8 mouse cellular contexts compared by ENCODE assay signal in genomic region chr6:72244144-72244549, GRCm38 (mm10). TPM values are rescaled to one million over a fixed set of nuclear protein-coding genes. Genes with fewer than 3 reads are reported as not detected.
DNase-seq lines count a peak whose midpoint lies in the region; ATAC-seq and TF ChIP-seq lines count a peak whose summit lies in the region.

No protein-coding gene starts in this region.

- TF ChIP-seq CTCF in midbrain, postnatal 0 days (IDR thresholded peaks at IDR 0.05): no peak

- H3K36me3 ChIP-seq in embryonic facial prominence, embryonic 13.5 days: no peaks in the 10 kb centered on the region
- H3K36me3 ChIP-seq in kidney, embryonic 14.5 days (ENCODE audit: control insufficient read depth, insufficient read depth, low read length): no peaks in the 10 kb centered on the region
- H3K36me3 ChIP-seq in midbrain, postnatal 0 days (ENCODE audit: insufficient read depth, low read length): no peaks in the 10 kb centered on the region

- peak overlapping the region; percentile 94 for H3K27ac ChIP-seq in embryonic facial prominence, embryonic 13.5 days
- H3K27ac ChIP-seq in kidney, embryonic 14.5 days (ENCODE audit: low read depth, low read length): peak overlapping the region; percentile 53
- 0 out of 2 replicates have a peak overlapping the region, but pooled peaks have one; percentile 38 for H3K27ac ChIP-seq in midbrain, postnatal 0 days (ENCODE audit: low read depth, low read length)

- H3K4me3 ChIP-seq in embryonic facial prominence, embryonic 13.5 days: no peak overlapping the region
- H3K4me3 ChIP-seq in kidney, embryonic 14.5 days (ENCODE audit: low read length): no peak overlapping the region
- H3K4me3 ChIP-seq in midbrain, postnatal 0 days (ENCODE audit: low read depth, low read length): no peak overlapping the region

- peak; percentile 61 for ATAC-seq in embryonic facial prominence, embryonic 13.5 days (ENCODE audit: insufficient number of reproducible peaks, insufficient read depth, low FRiP score, low TSS enrichment, low read depth)
- ATAC-seq in kidney, embryonic 14.5 days (ENCODE audit: low FRiP score, low TSS enrichment): 0 out of 2 replicates have a peak, but pooled peaks have one; percentile 11
- ATAC-seq in midbrain, postnatal 0 days (ENCODE audit: low FRiP score): peak; percentile 69
- ATAC-seq in erythroblast, adult 5-6 weeks (replicated peaks; ENCODE audit: low FRiP score, poor library complexity, severe bottlenecking): no peak

- H3K9me3 ChIP-seq in embryonic facial prominence, embryonic 13.5 days: no peaks in the 10 kb centered on the region
- no peaks in the 10 kb centered on the region for H3K9me3 ChIP-seq in kidney, embryonic 14.5 days (ENCODE audit: control insufficient read depth, low read length)
- H3K9me3 ChIP-seq in midbrain, postnatal 0 days (ENCODE audit: low read length): no peaks in the 10 kb centered on the region

- H3K4me1 ChIP-seq in embryonic facial prominence, embryonic 13.5 days: peaks cover 81% of the 10 kb centered on the region
- peaks cover 35% of the 10 kb centered on the region for H3K4me1 ChIP-seq in kidney, embryonic 14.5 days (ENCODE audit: control insufficient read depth, insufficient read depth, low read length)
- H3K4me1 ChIP-seq in midbrain, postnatal 0 days (ENCODE audit: insufficient read depth, low read length): no peaks in the 10 kb centered on the region

- no peak overlapping the region for H3K9ac ChIP-seq in embryonic facial prominence, embryonic 13.5 days
- no peak overlapping the region for H3K9ac ChIP-seq in kidney, embryonic 14.5 days (ENCODE audit: low read depth, low read length)
- no peak overlapping the region for H3K9ac ChIP-seq in midbrain, postnatal 0 days (replicated peaks; ENCODE audit: low read length, poor library complexity, severe bottlenecking)

- peaks cover 25% of the 10 kb centered on the region for H3K27me3 ChIP-seq in embryonic facial prominence, embryonic 13.5 days
- H3K27me3 ChIP-seq in kidney, embryonic 14.5 days (ENCODE audit: control insufficient read depth, insufficient read depth, low read length): peaks cover under 1% of the 10 kb centered on the region; the same call in 1 of the 2 replicates
- H3K27me3 ChIP-seq in midbrain, postnatal 0 days (ENCODE audit: insufficient read depth, low read length): peaks cover 7% of the 10 kb centered on the region; the same call in 1 of the 2 replicates

- intact Hi-C loops in left cerebral cortex, postnatal 36 days (cut with DNase I): no loop called here

- WGBS in embryonic facial prominence, embryonic 13.5 days: 12% methylated on average over 9 of the region's 9 CpGs
- 24% methylated on average over 9 of the region's 9 CpGs for WGBS in kidney, embryonic 14.5 days
- 30% methylated on average over 9 of the region's 9 CpGs for WGBS in midbrain, postnatal 0 days

- DNase-seq in adrenal gland, postnatal 36 days: peak; percentile 85 to 91
- peak; percentile 88 for DNase-seq in heart, adult 8-10 months (ENCODE audit: low spot score)
- DNase-seq in left cerebral cortex, postnatal 36 days (ENCODE audit: low spot score in 2 of 2): peak; percentile 44 to 57
- DNase-seq in midbrain, postnatal 0 days (ENCODE audit: low spot score): peak; percentile 91
- DNase-seq in urinary bladder, postnatal 14 days (ENCODE audit: low spot score): peak; percentile 96

- H3K4me2 ChIP-seq in embryonic facial prominence, embryonic 13.5 days: peak overlapping the region; percentile 30
- no peak overlapping the region for H3K4me2 ChIP-seq in kidney, embryonic 14.5 days (replicated peaks; ENCODE audit: low read depth, low read length)
- no peak overlapping the region for H3K4me2 ChIP-seq in midbrain, postnatal 0 days (ENCODE audit: low read depth, low read length, poor library complexity, severe bottlenecking)

RNA-seq across cellular contexts. Expression of gene Atoh8, which starts 8.8 kb away (rescaled TPM):
- total RNA-seq in adrenal gland, postnatal 36 days (2021): 1 to 10 TPM; 3.1 to 3.2 TPM
- 17.6 and 19.8 TPM in 2 replicates for polyA plus RNA-seq in embryonic facial prominence, embryonic 13.5 days (2015; fragmentation: Nextera tagmentation; extraction: Ambion mirVana)
- total RNA-seq in heart, adult 8-10 months (2022): 10 to 100 TPM in 2 of 4 experiments, 1 to 10 TPM in 2; 9.6 to 10.9 (median 10.1) TPM
- polyA plus RNA-seq in kidney, embryonic 14.5 days (2014; fragmentation: Nextera tagmentation; extraction: Ambion mirVana): 13.3 and 14.2 TPM in 2 replicates
- 1 to 10 TPM; 1.1 to 1.8 TPM for total RNA-seq in left cerebral cortex, postnatal 36 days (2021)
- total RNA-seq in midbrain, postnatal 0 days (2014; rRNA removed): 1.8 and 3.7 TPM in 2 replicates
- 1.9 and 2.3 TPM in 2 replicates for polyA plus RNA-seq in midbrain, postnatal 0 days (2015; fragmentation: Nextera tagmentation; extraction: Ambion mirVana)
- total RNA-seq in erythroblast, adult 5-6 weeks (2015; ENCODE audit: low replicate concordance): not detected in 2 replicates
- not detected in 2 replicates for total RNA-seq in erythroblast, adult 5-6 weeks (2017; ENCODE audit: low replicate concordance)

Comparison
In these comparisons a context has a peak if more than half of its experiments do, and no peak if none do; other contexts are left out.
1. H3K27ac ChIP-seq: peak in every context shown above with its lines; median percentile 94 in embryonic facial prominence, embryonic 13.5 days; 53 in kidney, embryonic 14.5 days; 38 in midbrain, postnatal 0 days.